Mouse (Mus musculus) intestine, embryonic 14.5 days (tissue): Measurements from ENCODE around the gene Itga7. TPM values are rescaled to one million over a fixed set of nuclear protein-coding genes. Genes with fewer than 3 reads are reported as not detected.

Experiments used
- ATAC-seq: fragments of 200-750 bp; cut with Nextera tagmentation; replicated peaks from 2 replicates; pipeline ENCODE4 v1.8.0; 2017; ENCODE audit warnings: low read depth, moderate number of reproducible peaks, moderate TSS enrichment, moderate library complexity; ENCODE audit not compliant: low FRiP score, low TSS enrichment
- DNase-seq: peaks from one replicate; pipeline ENCODE4 v3.0.0-alpha.2; 2018; ENCODE audit warnings: low spot score
- H3K27ac ChIP-seq: fragments of 300-500 bp; sonication (generic); 2 replicates; pipeline ENCODE4 v1.5.1; 2014; ENCODE audit warnings: low read depth, mild to moderate bottlenecking, control low read depth
- H3K27me3 ChIP-seq: fragments of 300-500 bp; sonication (generic); replicated peaks from 2 replicates; pipeline ENCODE4 v1.6.1; 2014; ENCODE audit warnings: low read length, control low read depth; ENCODE audit not compliant: control insufficient read depth, insufficient read depth
- H3K36me3 ChIP-seq: fragments of 300-500 bp; sonication (generic); 2 replicates; pipeline ENCODE4 v1.6.1; 2014; ENCODE audit warnings: low read length, control low read depth; ENCODE audit not compliant: control insufficient read depth, insufficient read depth
- H3K4me1 ChIP-seq: fragments of 300-500 bp; sonication (generic); replicated peaks from 2 replicates; pipeline ENCODE4 v1.6.1; 2014; ENCODE audit warnings: low read length, control low read depth, mixed read lengths; ENCODE audit not compliant: control insufficient read depth, insufficient read depth
- H3K4me2 ChIP-seq: fragments of 300-500 bp; sonication (generic); 2 replicates; pipeline ENCODE4 v1.6.1; 2014; ENCODE audit warnings: low read length
- H3K4me3 ChIP-seq: fragments of 300-500 bp; sonication (generic); 2 replicates; pipeline ENCODE4 v1.5.1; 2014; ENCODE audit warnings: low read depth, low read length, control low read depth, mixed read lengths
- H3K9ac ChIP-seq: fragments of 300-500 bp; sonication (generic); 2 replicates; pipeline ENCODE4 v1.6.1; 2014; ENCODE audit warnings: mild to moderate bottlenecking, low read length
- H3K9me3 ChIP-seq: fragments of 300-500 bp; sonication (generic); 2 replicates; pipeline ENCODE4 v1.6.1; 2016; ENCODE audit warnings: low read length, control low read depth; ENCODE audit not compliant: control insufficient read depth
- WGBS: fragments of 180-500 bp; shearing (Covaris S2); extraction: QIAGEN DNeasy Blood & Tissue Kit; methylation state at CpG from one replicate; pipeline ENCODE4 v1.1.7; 2014; 5-methylcytosine and 5-hydroxymethylcytosine counted together
- polyA plus RNA-seq: library from polyadenylated mRNA; unstranded; fragments of >200 nt; fragmentation: Nextera tagmentation; extraction: Ambion mirVana; gene quantifications from 2 replicates; pipeline ENCODE4 v1.2.1, GENCODE M21; 2014

The Itga7 gene
- polyA plus RNA-seq, 1 experiment from 2014 or later, result 2.3 TPM

GRCm38 (mm10) chr10:128934997-128935787 lies 1.6 kb downstream of the Itga7 start:
- H3K27me3 ChIP-seq, result peaks cover 59% of the 10 kb centered on the region
- ATAC-seq (no peak), DNase-seq (no peak)
- H3K4me2 ChIP-seq, result no peak overlapping the region
- 57% methylated on average over 7 of the region's 7 CpGs for WGBS
- no peaks in the 10 kb centered on the region for H3K4me1 ChIP-seq
- H3K36me3 ChIP-seq, result no peaks in the 10 kb centered on the region
- no peaks in the 10 kb centered on the region for H3K9me3 ChIP-seq
- H3K9ac ChIP-seq, result no peak overlapping the region
- no peak overlapping the region for H3K27ac ChIP-seq
- H3K4me3 ChIP-seq, result no peak overlapping the region

DNA sequence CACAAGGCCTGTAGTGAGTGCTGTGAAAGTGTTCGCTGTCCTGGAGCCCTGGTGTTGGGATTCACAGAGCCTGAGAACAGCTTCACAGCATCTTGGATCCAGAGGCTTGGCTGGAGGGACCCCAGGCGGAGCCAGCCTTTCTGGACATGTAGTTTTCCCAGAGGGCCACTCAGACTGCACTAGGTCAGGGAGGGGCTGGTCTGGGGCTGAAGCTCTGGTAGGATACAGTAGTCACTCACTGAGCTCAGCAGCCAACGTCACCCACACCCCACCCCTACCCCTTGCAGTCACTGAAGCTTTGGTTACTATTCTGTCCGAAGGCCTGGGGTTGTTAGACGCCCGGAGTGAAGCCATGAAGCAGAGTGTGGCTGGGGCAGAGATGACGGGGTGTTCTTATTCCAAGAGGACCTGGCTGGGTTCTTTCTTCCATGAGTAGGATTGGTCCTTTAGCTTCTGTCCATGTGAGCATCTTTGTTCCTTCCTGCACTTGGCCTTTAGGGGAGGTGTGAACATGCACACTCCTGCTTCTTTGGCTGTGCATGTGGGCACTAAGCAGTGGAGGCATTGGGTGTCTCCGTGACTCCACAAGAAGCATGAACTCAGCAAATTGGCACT lies 2.3 kb downstream of the Itga7 start:
- ATAC-seq, result no peak
- no peak overlapping the region for H3K27ac ChIP-seq

DNA sequence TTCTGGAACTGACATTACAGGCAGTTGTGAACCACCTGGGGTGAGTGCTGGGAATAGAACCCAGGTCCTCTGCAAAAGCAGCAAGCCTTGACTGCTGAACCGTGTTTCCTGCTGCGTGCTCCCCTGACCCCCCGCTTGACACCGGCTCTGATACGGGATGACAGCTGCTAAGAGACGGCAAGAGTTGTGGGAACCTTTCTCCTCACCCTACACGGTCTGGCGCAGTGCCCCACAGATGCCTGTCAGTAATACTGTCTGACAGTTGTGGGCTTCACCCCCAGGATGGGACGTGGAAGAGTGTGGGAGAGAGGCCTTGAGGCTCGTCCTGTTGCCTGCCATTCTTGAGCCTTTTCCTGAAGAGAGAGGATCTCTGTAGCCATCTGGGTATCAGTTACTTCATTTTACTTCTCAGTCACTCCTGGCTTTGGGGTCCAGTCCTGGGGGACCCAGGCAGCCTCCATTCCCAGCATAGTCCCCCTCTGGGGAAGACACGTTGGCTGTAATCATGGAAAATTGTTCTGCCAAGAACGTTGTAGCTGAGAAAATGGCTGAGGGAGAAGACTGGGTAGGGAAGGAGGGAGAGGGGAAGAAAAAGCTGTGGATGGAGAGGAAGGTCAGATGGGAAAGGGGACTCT lies 4.3 kb downstream of the Itga7 start:
- Histone ChIP-seq H3K27ac (no peak overlapping the region), H3K9ac (no peak overlapping the region), H3K27me3 (peaks cover 35% of the 10 kb centered on the region), H3K4me1 (no peaks in the 10 kb centered on the region), H3K4me2 (no peak overlapping the region), H3K9me3 (no peaks in the 10 kb centered on the region), H3K36me3 (no peaks in the 10 kb centered on the region), H3K4me3 (no peak overlapping the region)
- WGBS, result 70% methylated on average over 12 of the region's 12 CpGs
- ATAC-seq, result no peak
- no peak for DNase-seq

More for the DNA sequence above, 2.3 kb downstream of the Itga7 start:
- peaks cover 55% of the 10 kb centered on the region for H3K27me3 ChIP-seq
- DNase-seq, result no peak
- H3K9me3 ChIP-seq, result no peaks in the 10 kb centered on the region
- H3K4me2 ChIP-seq, result no peak overlapping the region
- H3K36me3 ChIP-seq, result no peaks in the 10 kb centered on the region
- 73% methylated on average over 8 of the region's 8 CpGs for WGBS
- H3K4me3 ChIP-seq, result no peak overlapping the region
- no peak overlapping the region for H3K9ac ChIP-seq
- H3K4me1 ChIP-seq, result no peaks in the 10 kb centered on the region

DNA sequence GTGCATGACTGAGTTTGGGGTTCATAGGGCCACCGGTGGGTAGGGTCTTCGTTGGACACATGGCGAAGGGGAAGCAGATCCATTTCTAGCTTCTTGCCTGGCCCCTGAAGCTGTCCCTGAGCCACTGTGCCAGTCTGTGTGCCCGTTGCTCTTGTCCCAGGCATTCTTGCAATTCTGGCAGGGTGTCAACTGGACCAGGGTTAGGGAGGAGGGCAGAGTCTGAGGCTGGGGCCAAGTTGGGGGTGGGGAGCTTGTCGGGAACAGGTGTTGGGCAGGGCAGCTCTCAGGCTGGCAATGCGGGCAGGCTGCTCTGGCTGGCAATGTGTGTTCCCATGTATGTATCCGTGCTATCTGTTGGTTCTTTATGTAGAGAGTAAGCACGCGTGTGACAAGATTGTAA lies 4.8 kb downstream of the Itga7 start:
- Histone ChIP-seq H3K9ac (no peak overlapping the region), H3K36me3 (no peaks in the 10 kb centered on the region), H3K27ac (no peak overlapping the region), H3K4me3 (no peak overlapping the region), H3K9me3 (no peaks in the 10 kb centered on the region), H3K4me1 (no peaks in the 10 kb centered on the region), H3K27me3 (peaks cover 29% of the 10 kb centered on the region), H3K4me2 (no peak overlapping the region)
- DNase-seq (no peak), ATAC-seq (no peak)
- 81% methylated on average over 9 of the region's 9 CpGs for WGBS

GRCm38 (mm10) chr10:128938974-128939373 lies 5.4 kb downstream of the Itga7 start:
- DNase-seq, result no peak
- H3K9me3 ChIP-seq, result no peaks in the 10 kb centered on the region
- no peak for ATAC-seq
- no peaks in the 10 kb centered on the region for H3K4me1 ChIP-seq
- H3K36me3 ChIP-seq, result no peaks in the 10 kb centered on the region
- H3K4me2 ChIP-seq, result no peak overlapping the region
- H3K9ac ChIP-seq, result no peak overlapping the region
- H3K27ac ChIP-seq, result no peak overlapping the region
- WGBS, result 46% methylated on average over 5 of the region's 5 CpGs
- H3K27me3 ChIP-seq, result peaks cover 24% of the 10 kb centered on the region
- no peak overlapping the region for H3K4me3 ChIP-seq

DNA sequence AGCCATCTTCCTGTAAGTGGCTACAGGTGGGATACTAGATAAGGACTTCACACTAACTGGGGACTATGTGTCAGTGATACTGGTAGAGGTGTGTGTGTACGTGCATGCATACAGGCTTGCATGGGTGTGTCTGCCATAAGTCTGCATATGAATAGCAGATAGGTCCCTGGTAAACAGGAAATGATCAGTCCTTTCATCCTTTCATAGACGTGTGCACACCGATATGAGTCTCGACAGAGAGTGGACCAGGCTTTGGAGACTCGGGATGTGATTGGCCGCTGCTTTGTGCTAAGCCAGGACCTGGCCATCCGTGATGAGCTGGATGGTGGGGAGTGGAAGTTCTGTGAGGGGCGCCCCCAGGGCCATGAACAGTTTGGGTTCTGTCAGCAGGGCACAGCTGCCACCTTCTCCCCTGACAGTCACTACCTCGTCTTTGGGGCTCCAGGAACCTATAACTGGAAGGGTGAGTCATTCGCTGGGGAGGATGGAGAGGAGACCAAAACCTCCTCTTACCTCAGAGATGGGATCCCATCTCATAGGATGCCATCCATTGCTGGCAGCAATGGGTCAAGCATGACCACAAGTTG lies 7.0 kb downstream of the Itga7 start:
- no peaks in the 10 kb centered on the region for H3K4me1 ChIP-seq
- no peaks in the 10 kb centered on the region for H3K36me3 ChIP-seq
- H3K9me3 ChIP-seq, result no peaks in the 10 kb centered on the region
- H3K27ac ChIP-seq, result no peak overlapping the region
- WGBS, result 85% methylated on average over 10 of the region's 10 CpGs
- no peak overlapping the region for H3K9ac ChIP-seq
- DNase-seq, result no peak
- H3K4me2 ChIP-seq, result no peak overlapping the region
- peaks cover 8% of the 10 kb centered on the region for H3K27me3 ChIP-seq
- H3K4me3 ChIP-seq, result no peak overlapping the region
- no peak for ATAC-seq

GRCm38 (mm10) chr10:128945675-128946074 lies 12.1 kb downstream of the Itga7 start:
- H3K36me3 ChIP-seq, result no peaks in the 10 kb centered on the region
- no peaks in the 10 kb centered on the region for H3K4me1 ChIP-seq
- WGBS, result 19% methylated on average over 3 of the region's 3 CpGs
- H3K4me3 ChIP-seq, result no peak overlapping the region
- no peak overlapping the region for H3K27ac ChIP-seq
- H3K27me3 ChIP-seq, result no peaks in the 10 kb centered on the region
- H3K9ac ChIP-seq, result no peak overlapping the region
- DNase-seq (no peak), ATAC-seq (no peak)
- no peak overlapping the region for H3K4me2 ChIP-seq
- H3K9me3 ChIP-seq, result no peaks in the 10 kb centered on the region

- no peaks in the 10 kb centered on the region for H3K9me3 ChIP-seq
- no peak overlapping the region for H3K4me3 ChIP-seq
- no peaks in the 10 kb centered on the region for H3K36me3 ChIP-seq
- WGBS, result 94% methylated on average over 4 of the region's 4 CpGs
- H3K9ac ChIP-seq, result no peak overlapping the region
- no peak for ATAC-seq
- no peak overlapping the region for H3K27ac ChIP-seq
- no peak overlapping the region for H3K4me2 ChIP-seq
- no peaks in the 10 kb centered on the region for H3K4me1 ChIP-seq
- H3K27me3 ChIP-seq, result no peaks in the 10 kb centered on the region
- no peak for DNase-seq
Measured at GRCm38 (mm10) chr10:128947496-128947895, 13.9 kb downstream of the Itga7 start.
